Comparison of ENCODE assay signal across 13 mouse cellular contexts in genomic region chr6:30550496-30551192, GRCm38 (mm10). TPM values are rescaled to one million over a fixed set of nuclear protein-coding genes. Genes with fewer than 3 reads are reported as not detected.
DNase-seq lines count a peak whose midpoint lies in the region; ATAC-seq lines count a peak whose summit lies in the region.
"Had no signal": no experiment of that assay in that cellular context is flagged by ENCODE, and none has a peak within 500 bp of the region (broad histone marks: within the 10 kb centered on the region; RNA-seq: fewer than 3 reads in every experiment).

No protein-coding gene starts in this region.

- intact Hi-C loops in heart, postnatal 36 days (cut with DNase I) = loop anchor here (5.0 kb wide), 1 partner anchor 102 kb away; no protein-coding TSS in a partner anchor

- H3K4me1 ChIP-seq in heart, embryonic 10.5 days = peaks cover 52% of the 10 kb centered on the region
- peaks cover 71% of the 10 kb centered on the region for H3K4me1 ChIP-seq in embryonic facial prominence, embryonic 13.5 days
- H3K4me1 ChIP-seq in hindbrain, embryonic 14.5 days (replicated peaks; ENCODE audit: control insufficient read depth, insufficient read depth, low read length) = peaks cover 40% of the 10 kb centered on the region
- H3K4me1 ChIP-seq in midbrain, embryonic 16.5 days (ENCODE audit: control insufficient read depth, insufficient read depth, low read length) = peaks cover 36% of the 10 kb centered on the region

- H3K4me2 ChIP-seq in embryonic facial prominence, embryonic 13.5 days = 0 out of 2 replicates have a peak overlapping the region, but pooled peaks have one; percentile 7
- no peak overlapping the region for H3K4me2 ChIP-seq in hindbrain, embryonic 14.5 days (replicated peaks)
- H3K4me2 ChIP-seq in midbrain, embryonic 16.5 days (ENCODE audit: low read length) = no peak overlapping the region

- peak overlapping the region; percentile 44 for H3K27ac ChIP-seq in heart, embryonic 10.5 days
- peak overlapping the region; percentile 84 for H3K27ac ChIP-seq in embryonic facial prominence, embryonic 13.5 days
- H3K27ac ChIP-seq in hindbrain, embryonic 14.5 days = peak overlapping the region; percentile 80
- peak overlapping the region; percentile 79 for H3K27ac ChIP-seq in midbrain, embryonic 16.5 days (ENCODE audit: low read length)

- H3K27me3 ChIP-seq in heart, embryonic 10.5 days (ENCODE audit: insufficient read depth, poor library complexity, severe bottlenecking) = no peaks in the 10 kb centered on the region
- no peaks in the 10 kb centered on the region for H3K27me3 ChIP-seq in embryonic facial prominence, embryonic 13.5 days
- no peaks in the 10 kb centered on the region for H3K27me3 ChIP-seq in hindbrain, embryonic 14.5 days (ENCODE audit: control insufficient read depth, insufficient read depth, low read length)
- H3K27me3 ChIP-seq in midbrain, embryonic 16.5 days (ENCODE audit: control insufficient read depth, insufficient read depth, low read depth, low read length) = no peaks in the 10 kb centered on the region

- no peak overlapping the region for H3K4me3 ChIP-seq in heart, embryonic 10.5 days
- no peak overlapping the region for H3K4me3 ChIP-seq in embryonic facial prominence, embryonic 13.5 days
- H3K4me3 ChIP-seq in hindbrain, embryonic 14.5 days (replicated peaks; ENCODE audit: low read length) = no peak overlapping the region
- no peak overlapping the region for H3K4me3 ChIP-seq in midbrain, embryonic 16.5 days (ENCODE audit: low read depth, low read length)

- 0 out of 2 replicates have a peak, but pooled peaks cover 3% of the 10 kb centered on the region for H3K36me3 ChIP-seq in heart, embryonic 10.5 days
- H3K36me3 ChIP-seq in embryonic facial prominence, embryonic 13.5 days = no peaks in the 10 kb centered on the region
- H3K36me3 ChIP-seq in hindbrain, embryonic 14.5 days (replicated peaks; ENCODE audit: control insufficient read depth, insufficient read depth) = no peaks in the 10 kb centered on the region
- no peaks in the 10 kb centered on the region for H3K36me3 ChIP-seq in midbrain, embryonic 16.5 days (ENCODE audit: control insufficient read depth, insufficient read depth, low read length)

- ATAC-seq in embryonic facial prominence, embryonic 13.5 days (ENCODE audit: insufficient number of reproducible peaks, insufficient read depth, low FRiP score, low TSS enrichment, low read depth) = no peak
- ATAC-seq in hindbrain, embryonic 14.5 days (ENCODE audit: low FRiP score) = no peak
- ATAC-seq in midbrain, embryonic 16.5 days = no peak

- no peak for DNase-seq in heart, embryonic 10.5 days (ENCODE audit: low spot score)
- no peak for DNase-seq in heart, postnatal 36 days
- no peak for DNase-seq in hindbrain, embryonic 14.5 days (ENCODE audit: low spot score)
- DNase-seq in left cerebral cortex, adult 9 months (ENCODE audit: low spot score in 2 of 2) = no peak
- DNase-seq in kidney, adult 11 months = no peak
- DNase-seq in kidney, adult 8-10 months = no peak
- DNase-seq: gastrocnemius, postnatal 14 days; heart, postnatal 4 days had no signal

- no peak overlapping the region for H3K9ac ChIP-seq in embryonic facial prominence, embryonic 13.5 days
- no peak overlapping the region for H3K9ac ChIP-seq in hindbrain, embryonic 14.5 days
- no peak overlapping the region for H3K9ac ChIP-seq in midbrain, embryonic 16.5 days (ENCODE audit: low read depth, low read length)

- WGBS in heart, embryonic 10.5 days = 73% methylated on average over 7 of the region's 7 CpGs
- 49% methylated on average over 7 of the region's 7 CpGs for WGBS in embryonic facial prominence, embryonic 13.5 days
- 34% methylated on average over 7 of the region's 7 CpGs for WGBS in hindbrain, embryonic 14.5 days
- WGBS in midbrain, embryonic 16.5 days = 56% methylated on average over 7 of the region's 7 CpGs

- no peaks in the 10 kb centered on the region for H3K9me3 ChIP-seq in heart, embryonic 10.5 days
- H3K9me3 ChIP-seq in embryonic facial prominence, embryonic 13.5 days = no peaks in the 10 kb centered on the region
- H3K9me3 ChIP-seq in hindbrain, embryonic 14.5 days (ENCODE audit: control insufficient read depth, low read length) = no peaks in the 10 kb centered on the region
- no peaks in the 10 kb centered on the region for H3K9me3 ChIP-seq in midbrain, embryonic 16.5 days (replicated peaks; ENCODE audit: control insufficient read depth, low read length, poor library complexity, severe bottlenecking)

RNA-seq across cellular contexts. Expression of gene Cpa2, which starts 9.3 kb away (rescaled TPM):
- 17.8 and 29.1 TPM in 2 replicates for polyA plus RNA-seq in heart, embryonic 10.5 days (2016; fragmentation: Nextera tagmentation; extraction: Ambion mirVana)
- total RNA-seq in heart, postnatal 36 days (2021) = not detected
- 6.3 and 6.4 TPM in 2 replicates for polyA plus RNA-seq in embryonic facial prominence, embryonic 13.5 days (2015; fragmentation: Nextera tagmentation; extraction: Ambion mirVana)
- 7.1 and 8.4 TPM in 2 replicates for polyA plus RNA-seq in hindbrain, embryonic 14.5 days (2014; fragmentation: Nextera tagmentation; extraction: Ambion mirVana)
- 9.0 and 10.2 TPM in 2 replicates for polyA plus RNA-seq in midbrain, embryonic 16.5 days (2015; fragmentation: Nextera tagmentation; extraction: Ambion mirVana)
- polyA plus RNA-seq: liver, adult 2 months had no signal

RNA-seq across cellular contexts. Expression of gene Cpa4, which starts 17.5 kb away (rescaled TPM):
- polyA plus RNA-seq in heart, embryonic 10.5 days (2016; fragmentation: Nextera tagmentation; extraction: Ambion mirVana) = 1.2 and 1.7 TPM in 2 replicates
- not detected for total RNA-seq in heart, postnatal 36 days (2021)
- polyA plus RNA-seq in embryonic facial prominence, embryonic 13.5 days (2015; fragmentation: Nextera tagmentation; extraction: Ambion mirVana) = 0.83 and 1.4 TPM in 2 replicates
- 1.2 TPM in 2 replicates for polyA plus RNA-seq in hindbrain, embryonic 14.5 days (2014; fragmentation: Nextera tagmentation; extraction: Ambion mirVana)
- polyA plus RNA-seq in midbrain, embryonic 16.5 days (2015; fragmentation: Nextera tagmentation; extraction: Ambion mirVana) = 1.0 and 1.4 TPM in 2 replicates
- total RNA-seq: liver, adult 2 months had no signal
- polyA plus RNA-seq: large intestine, adult 2 months; liver, adult 2 months had no signal

RNA-seq across cellular contexts. Expression of gene Ssmem1, which starts 41.0 kb away (rescaled TPM):
- 0.16 TPM in 1 of 2 replicates, not detected in the other for polyA plus RNA-seq in heart, embryonic 10.5 days (2016; fragmentation: Nextera tagmentation; extraction: Ambion mirVana)
- total RNA-seq in heart, postnatal 36 days (2021) = under 1 TPM; 0.22 to 0.31 TPM
- polyA plus RNA-seq in embryonic facial prominence, embryonic 13.5 days (2015; fragmentation: Nextera tagmentation; extraction: Ambion mirVana) = 0.23 TPM in 1 of 2 replicates, not detected in the other
- 0.19 TPM in 1 of 2 replicates, not detected in the other for polyA plus RNA-seq in hindbrain, embryonic 14.5 days (2014; fragmentation: Nextera tagmentation; extraction: Ambion mirVana)
- polyA plus RNA-seq in midbrain, embryonic 16.5 days (2015; fragmentation: Nextera tagmentation; extraction: Ambion mirVana) = 0.14 TPM in 1 of 2 replicates, not detected in the other
- total RNA-seq: liver, adult 2 months had no signal
- polyA plus RNA-seq: large intestine, adult 2 months; liver, adult 2 months; stomach, embryonic 14.5 days had no signal

RNA-seq across cellular contexts. Expression of gene Tmem209, which starts 41.1 kb away (rescaled TPM):
- polyA plus RNA-seq in heart, embryonic 10.5 days (2016; fragmentation: Nextera tagmentation; extraction: Ambion mirVana) = 38.2 and 41.1 TPM in 2 replicates
- 1 to 10 TPM; 8.3 to 8.4 TPM for total RNA-seq in heart, postnatal 36 days (2021)
- 30.4 and 35.4 TPM in 2 replicates for polyA plus RNA-seq in embryonic facial prominence, embryonic 13.5 days (2015; fragmentation: Nextera tagmentation; extraction: Ambion mirVana)
- polyA plus RNA-seq in hindbrain, embryonic 14.5 days (2014; fragmentation: Nextera tagmentation; extraction: Ambion mirVana) = 32.9 and 33.2 TPM in 2 replicates
- polyA plus RNA-seq in midbrain, embryonic 16.5 days (2015; fragmentation: Nextera tagmentation; extraction: Ambion mirVana) = 30.3 TPM in 2 replicates
